Mouse (Mus musculus) megakaryocyte, embryonic 14.5 days (primary cell): Measurements from ENCODE around the gene Brsk1. TPM values are rescaled to one million over a fixed set of nuclear protein-coding genes. Genes with fewer than 3 reads are reported as not detected.
A peak's percentile ranks its signal among the peaks of the same experiment; 100 is the strongest.

Experiments used
- H3K27me3 ChIP-seq: replicated peaks from 2 replicates; pipeline ENCODE3; 2012; ENCODE audit warnings: inconsistent platforms
- H3K36me3 ChIP-seq: replicated peaks from 2 replicates; pipeline ENCODE3; 2012; ENCODE audit warnings: low read length, inconsistent platforms, mixed read lengths
- H3K4me1 ChIP-seq: 2 replicates; pipeline ENCODE4 v1.6.1; 2012; ENCODE audit warnings: inconsistent platforms
- H3K4me3 ChIP-seq: replicated peaks from 2 replicates; pipeline ENCODE3; 2012; ENCODE audit warnings: moderate library complexity, mild to moderate bottlenecking, inconsistent platforms
- H3K9me3 ChIP-seq: 2 replicates; pipeline ENCODE4 v1.6.1; 2012; ENCODE audit warnings: inconsistent platforms
- FLI1 ChIP-seq: IDR thresholded peaks from 2 replicates; pipeline ENCODE4 v1.6.1; 2012; ENCODE audit warnings: low read length, inconsistent platforms, mixed read lengths
- GATA1 ChIP-seq: IDR thresholded peaks from 3 replicates; pipeline ENCODE4 v1.6.1; 2012; ENCODE audit warnings: mixed read lengths, low read length, inconsistent platforms, borderline replicate concordance
- polyA plus RNA-seq: library from polyadenylated mRNA; stranded (reverse); fragments of >175 nt; gene quantifications from 2 replicates; pipeline ENCODE4 v1.2.3, GENCODE M21; 2012; ENCODE audit warnings: low replicate concordance; ENCODE audit not compliant: insufficient read depth

The Brsk1 gene
- polyA plus RNA-seq, 1 experiment, result 0.08 TPM

- Histone ChIP-seq H3K4me3 (no peak overlapping the region), H3K9me3 (no peaks in the 10 kb centered on the region), H3K4me1 (peaks cover under 1% of the 10 kb centered on the region), H3K27me3 (peaks cover 29% of the 10 kb centered on the region), H3K36me3 (no peaks in the 10 kb centered on the region)
- no peak for TF ChIP-seq GATA1
- no peak for TF ChIP-seq FLI1
These were observed 69.3 kb downstream of the Brsk1 start for GRCm38 (mm10) chr7:4759670-4760069.

- Histone ChIP-seq H3K27me3 (peaks cover 16% of the 10 kb centered on the region), H3K4me3 (peak overlapping the region; percentile 25), H3K36me3 (no peaks in the 10 kb centered on the region), H3K9me3 (no peaks in the 10 kb centered on the region), H3K4me1 (peaks cover 12% of the 10 kb centered on the region)
- TF ChIP-seq GATA1 (no peak), FLI1 (no peak)
These were observed 74.7 kb downstream of the Brsk1 start for GRCm38 (mm10) chr7:4764946-4765710.

Other genes starting within 250 kb of the Brsk1 start
- gene Rdh13, start 245.0 kb upstream of the Brsk1 start, polyA plus RNA-seq, result 0.54 and 1.6 TPM in 2 replicates
- not detected in 2 replicates for gene Eps8l1, start 229.9 kb upstream of the Brsk1 start, polyA plus RNA-seq
- 267 and 1,249 TPM in 2 replicates for gene Ppp1r12c, start 188.9 kb upstream of the Brsk1 start, polyA plus RNA-seq
- gene Tnnt1, start 174.2 kb upstream of the Brsk1 start, polyA plus RNA-seq, result 38.2 TPM in 1 of 2 replicates, not detected in the other
- gene Tnni3, start 166.4 kb upstream of the Brsk1 start, polyA plus RNA-seq, result 3.9 TPM in 1 of 2 replicates, not detected in the other
- gene Dnaaf3, start 158.2 kb upstream of the Brsk1 start, polyA plus RNA-seq, result 1.3 and 5.0 TPM in 2 replicates
- 2.6 TPM in 1 of 2 replicates, not detected in the other for gene Syt5, start 143.1 kb upstream of the Brsk1 start, polyA plus RNA-seq
- gene Ptprh, start 86.6 kb upstream of the Brsk1 start, polyA plus RNA-seq, result 0.16 TPM in 1 of 2 replicates, not detected in the other
- gene Tmem86b, start 59.2 kb upstream of the Brsk1 start, polyA plus RNA-seq, result 5.3 and 15.1 TPM in 2 replicates
- 361 and 465 TPM in 2 replicates for gene Ppp6r1, start 31.6 kb upstream of the Brsk1 start, polyA plus RNA-seq
- gene Hspbp1, start 5.5 kb upstream of the Brsk1 start, polyA plus RNA-seq, result 71.8 and 116 TPM in 2 replicates
- gene Tmem150b, start 34.6 kb downstream of the Brsk1 start, polyA plus RNA-seq, result 0.43 TPM in 1 of 2 replicates, not detected in the other
- 241 and 733 TPM in 2 replicates for gene Kmt5c, start 49.5 kb downstream of the Brsk1 start, polyA plus RNA-seq
- gene Cox6b2, start 62.5 kb downstream of the Brsk1 start, polyA plus RNA-seq, result 47.7 and 94.6 TPM in 2 replicates
- gene Fam71e2, start 80.7 kb downstream of the Brsk1 start, polyA plus RNA-seq, result not detected in 2 replicates
- gene Il11, start 92.3 kb downstream of the Brsk1 start, polyA plus RNA-seq, result 0.26 and 1.9 TPM in 2 replicates
- not detected in 2 replicates for gene Tmem190, start 92.3 kb downstream of the Brsk1 start, polyA plus RNA-seq
- gene Tmem238, start 99.1 kb downstream of the Brsk1 start, polyA plus RNA-seq, result 29.3 and 145 TPM in 2 replicates
- gene Rpl28, start 102.3 kb downstream of the Brsk1 start, polyA plus RNA-seq, result 3,598 and 12,997 TPM in 2 replicates
- gene Ube2s, start 122.0 kb downstream of the Brsk1 start, polyA plus RNA-seq, result 217 and 258 TPM in 2 replicates
- 0.07 TPM in 1 of 2 replicates, not detected in the other for gene Shisa7, start 154.1 kb downstream of the Brsk1 start, polyA plus RNA-seq
- gene Isoc2b, start 179.7 kb downstream of the Brsk1 start, polyA plus RNA-seq, result 4.3 and 6.1 TPM in 2 replicates
- 7.2 and 17.1 TPM in 2 replicates for gene Isoc2a, start 186.5 kb downstream of the Brsk1 start, polyA plus RNA-seq
- not detected in 2 replicates for gene Gm36210, start 215.9 kb downstream of the Brsk1 start, polyA plus RNA-seq
- gene Zfp628, start 224.6 kb downstream of the Brsk1 start, polyA plus RNA-seq, result 33.6 and 53.4 TPM in 2 replicates
- 0.51 TPM in 1 of 2 replicates, not detected in the other for gene Nat14, start 231.4 kb downstream of the Brsk1 start, polyA plus RNA-seq
- gene Ssc5d, start 235.2 kb downstream of the Brsk1 start, polyA plus RNA-seq, result 0.09 and 1.5 TPM in 2 replicates